ENCODE assay signal across 8 mouse cellular contexts in genomic region chrX:48518808-48519548, GRCm38 (mm10). TPM values are rescaled to one million over a fixed set of nuclear protein-coding genes. Genes with fewer than 3 reads are reported as not detected.
DNase-seq lines count a peak whose midpoint lies in the region; ATAC-seq and TF ChIP-seq lines count a peak whose summit lies in the region.

Gene Rab33a (plus strand): TSS chrX:48519285.

- no peak for ATAC-seq in erythroblast, adult 5-6 weeks (replicated peaks; ENCODE audit: low FRiP score, poor library complexity, severe bottlenecking)
- peak; percentile 87 for ATAC-seq in hindbrain, embryonic 11.5 days (ENCODE audit: low FRiP score)
- peak; percentile 79 for ATAC-seq in limb, embryonic 11.5 days (ENCODE audit: insufficient number of reproducible peaks, low FRiP score, low TSS enrichment, low read depth)
- ATAC-seq in neural tube, embryonic 14.5 days (ENCODE audit: low read depth), result peak; percentile 82
- ATAC-seq in inflammation-experienced regulatory T-cells, adult 6 months, result no peak

- 17% methylated on average over 29 of the region's 33 CpGs for WGBS in hindbrain, embryonic 11.5 days
- WGBS in limb, embryonic 11.5 days, result 25% methylated on average over 32 of the region's 33 CpGs
- 24% methylated on average over 32 of the region's 33 CpGs for WGBS in neural tube, embryonic 14.5 days

- peaks cover 9% of the 10 kb centered on the region for H3K4me1 ChIP-seq in erythroblast, embryonic 14.5 days (ENCODE audit: control insufficient read depth)
- no peaks in the 10 kb centered on the region for H3K4me1 ChIP-seq in ES-E14 (ENCODE audit: control insufficient read depth in 2 of 2, insufficient read depth in 2 of 2, low read length in 2 of 2, poor library complexity in 1 of 2)
- H3K4me1 ChIP-seq in hindbrain, embryonic 11.5 days (replicated peaks; ENCODE audit: control insufficient read depth, insufficient read depth, low read length), result no peaks in the 10 kb centered on the region
- no peaks in the 10 kb centered on the region for H3K4me1 ChIP-seq in limb, embryonic 11.5 days (ENCODE audit: control insufficient read depth, insufficient read depth, low read length)
- peaks cover 5% of the 10 kb centered on the region; the same call in 1 of the 2 replicates for H3K4me1 ChIP-seq in neural tube, embryonic 14.5 days (ENCODE audit: control insufficient read depth, insufficient read depth, low read length)

- peak within 1 kb of the TSS; percentile 61 for H3K9ac ChIP-seq in ES-E14 (ENCODE audit: insufficient read depth, low read depth, low read length, poor library complexity, severe bottlenecking)
- H3K9ac ChIP-seq in hindbrain, embryonic 11.5 days (ENCODE audit: low read depth, low read length), result peak within 1 kb of the TSS; percentile 76
- peak within 1 kb of the TSS; percentile 49 for H3K9ac ChIP-seq in limb, embryonic 11.5 days (ENCODE audit: low read length)
- peak within 1 kb of the TSS; percentile 69 for H3K9ac ChIP-seq in neural tube, embryonic 14.5 days (replicated peaks; ENCODE audit: low read depth, low read length)

- H3K27me3 ChIP-seq in erythroblast, embryonic 14.5 days (ENCODE audit: control insufficient read depth), result peaks cover 31% of the 10 kb centered on the region
- no peaks in the 10 kb centered on the region for H3K27me3 ChIP-seq in hindbrain, embryonic 11.5 days (ENCODE audit: control insufficient read depth, insufficient read depth, low read length)
- no peaks in the 10 kb centered on the region for H3K27me3 ChIP-seq in limb, embryonic 11.5 days (ENCODE audit: control insufficient read depth, insufficient read depth, low read length)
- H3K27me3 ChIP-seq in neural tube, embryonic 14.5 days (ENCODE audit: control insufficient read depth, insufficient read depth, low read length), result no peaks in the 10 kb centered on the region

- H3K4me3 ChIP-seq in erythroblast, embryonic 14.5 days (replicated peaks), result peak within 1 kb of the TSS; percentile 40
- peak within 1 kb of the TSS; percentile 69 to 72 for H3K4me3 ChIP-seq in ES-E14 (ENCODE audit: insufficient read depth in 1 of 2, low read depth in 1 of 2, low read length in 2 of 2, poor library complexity in 1 of 2, severe bottlenecking in 1 of 2)
- peak within 1 kb of the TSS; percentile 45 for H3K4me3 ChIP-seq in hindbrain, embryonic 11.5 days (ENCODE audit: low read depth, low read length)
- H3K4me3 ChIP-seq in limb, embryonic 11.5 days (ENCODE audit: low read depth, low read length), result peak within 1 kb of the TSS; percentile 40
- H3K4me3 ChIP-seq in neural tube, embryonic 14.5 days (ENCODE audit: low read depth, low read length), result peak within 1 kb of the TSS; percentile 48

- DNase-seq in ES-E14 (ENCODE audit: low read depth, low spot score), result peak; percentile 26
- DNase-seq in embryo, embryonic 9.5 days (ENCODE audit: extremely low spot score), result peak; percentile 25
- DNase-seq in hindbrain, embryonic 11.5 days (ENCODE audit: low spot score), result peak; percentile 58
- DNase-seq in limb, embryonic 11.5 days (ENCODE audit: low spot score), result peak; percentile 47

- H3K36me3 ChIP-seq in erythroblast, embryonic 14.5 days (ENCODE audit: control insufficient read depth), result no peaks in the 10 kb centered on the region
- no peaks in the 10 kb centered on the region for H3K36me3 ChIP-seq in ES-E14 (ENCODE audit: control insufficient read depth, insufficient read depth, low read length, poor library complexity, severe bottlenecking)
- no peaks in the 10 kb centered on the region for H3K36me3 ChIP-seq in hindbrain, embryonic 11.5 days (ENCODE audit: control insufficient read depth, insufficient read depth, low read length)
- no peaks in the 10 kb centered on the region for H3K36me3 ChIP-seq in limb, embryonic 11.5 days (ENCODE audit: control insufficient read depth, insufficient read depth, low read length)
- H3K36me3 ChIP-seq in neural tube, embryonic 14.5 days (ENCODE audit: control insufficient read depth, insufficient read depth, low read length), result no peaks in the 10 kb centered on the region

- H3K4me2 ChIP-seq in hindbrain, embryonic 11.5 days (replicated peaks; ENCODE audit: low read depth, low read length), result peak within 1 kb of the TSS; percentile 68
- H3K4me2 ChIP-seq in limb, embryonic 11.5 days (ENCODE audit: low read depth, severe bottlenecking), result peak within 1 kb of the TSS; percentile 67
- H3K4me2 ChIP-seq in neural tube, embryonic 14.5 days (ENCODE audit: low read depth, low read length), result peak within 1 kb of the TSS; percentile 61

- in situ Hi-C loops in ES-E14 (cut with MboI; ENCODE audit: low sequenced_read_pairs in 2 of 2, unreplicated experiment in 2 of 2), result no loop called here

- no peak within 1 kb of the TSS for H3K27ac ChIP-seq in ES-E14 (ENCODE audit: insufficient read depth, low read depth, low read length, poor library complexity, severe bottlenecking)
- H3K27ac ChIP-seq in hindbrain, embryonic 11.5 days (ENCODE audit: low read depth, low read length), result peak within 1 kb of the TSS; percentile 79
- no peak within 1 kb of the TSS for H3K27ac ChIP-seq in limb, embryonic 11.5 days (replicated peaks; ENCODE audit: low read depth, low read length)
- H3K27ac ChIP-seq in neural tube, embryonic 14.5 days (ENCODE audit: low read depth, low read length), result peak within 1 kb of the TSS; percentile 93

- H3K9me3 ChIP-seq in erythroblast, embryonic 14.5 days (ENCODE audit: control insufficient read depth, low read length), result peaks cover 4% of the 10 kb centered on the region; the same call in 1 of the 2 replicates
- no peaks in the 10 kb centered on the region for H3K9me3 ChIP-seq in ES-E14 (ENCODE audit: control insufficient read depth, insufficient read depth, low read depth, low read length)
- no peaks in the 10 kb centered on the region for H3K9me3 ChIP-seq in hindbrain, embryonic 11.5 days (ENCODE audit: control insufficient read depth, low read length)
- no peaks in the 10 kb centered on the region for H3K9me3 ChIP-seq in limb, embryonic 11.5 days (ENCODE audit: control insufficient read depth, low read length)
- no peaks in the 10 kb centered on the region for H3K9me3 ChIP-seq in neural tube, embryonic 14.5 days (ENCODE audit: control insufficient read depth, low read length)

TF ChIP-seq in ES-E14, 5 proteins besides CTCF, POLR2A, EP300 and RAD21:
- TF ChIP-seq ZC3H11A (IDR thresholded peaks at IDR 0.05; ENCODE audit: borderline replicate concordance, low read depth, low read length) (no peak), HCFC1 (IDR thresholded peaks at IDR 0.05; ENCODE audit: borderline replicate concordance, insufficient read depth, low read length) (no peak), ZNF384 (IDR thresholded peaks at IDR 0.05; ENCODE audit: low read depth, low read length) (no peak), CHD2 (IDR thresholded peaks at IDR 0.05; ENCODE audit: low read depth, low read length) (no peak), MAFK (IDR thresholded peaks at IDR 0.05; ENCODE audit: insufficient read depth, low read depth, low read length) (no peak)

RNA-seq across cellular contexts. Expression of gene Rab33a, which starts in this region (rescaled TPM):
- polyA plus RNA-seq in erythroblast, embryonic 14.5 days (2012), result not detected in 2 replicates
- total RNA-seq in erythroblast, adult 5-6 weeks (2015; ENCODE audit: low replicate concordance), result not detected in 2 replicates
- not detected in 2 replicates for total RNA-seq in erythroblast, adult 5-6 weeks (2017; ENCODE audit: low replicate concordance)
- total RNA-seq in ES-E14 (2012; rRNA removed), result 0.76 and 1.8 TPM in 2 replicates
- polyA plus RNA-seq in hindbrain, embryonic 11.5 days (2014; fragmentation: Nextera tagmentation; extraction: Ambion mirVana), result 31.6 and 32.9 TPM in 2 replicates
- polyA plus RNA-seq in limb, embryonic 11.5 days (2014; fragmentation: Nextera tagmentation; extraction: Ambion mirVana), result 4.7 and 5.5 TPM in 2 replicates
- polyA plus RNA-seq in neural tube, embryonic 14.5 days (2014; fragmentation: Nextera tagmentation; extraction: Ambion mirVana), result 101 and 108 TPM in 2 replicates
- polyA plus RNA-seq in inflammation-experienced regulatory T-cells, adult 6 months (2017; shearing (Covaris generic)), result 1 to 10 TPM in 1 of 3 experiments, under 1 TPM in 2; 0.52 to 1.6 (median 0.68) TPM

Comparison
In these comparisons a context has a peak if more than half of its experiments do, and no peak if none do; other contexts are left out.
1. ATAC-seq: peak in hindbrain, embryonic 11.5 days (single experiment), limb, embryonic 11.5 days (single experiment) and neural tube, embryonic 14.5 days (single experiment); none in erythroblast, adult 5-6 weeks (single experiment) and inflammation-experienced regulatory T-cells, adult 6 months (single experiment).
2. H3K27ac ChIP-seq: peak in hindbrain, embryonic 11.5 days (single experiment) and neural tube, embryonic 14.5 days (single experiment); none in ES-E14 (single experiment) and limb, embryonic 11.5 days (single experiment).
3. Peak in every context shown above with its lines, with median percentiles within 50 percentile points of each other: H3K4me3 ChIP-seq, DNase-seq, H3K9ac ChIP-seq and H3K4me2 ChIP-seq.